Mouse (Mus musculus): ENCODE data around the gene Sod1. TPM values are rescaled to one million over a fixed set of nuclear protein-coding genes. Genes with fewer than 3 reads are reported as not detected.
A peak's percentile ranks its signal among the peaks of the same experiment; 100 is the strongest.
"Not testable (repeated sequence)": the region's sequence is repeated elsewhere in the genome, so short reads cannot be mapped to it uniquely, and the experiment has no call there.

Sod1 gene
- polyA plus RNA-seq, 1 experiment from 2014 or later: 965 TPM

DNA sequence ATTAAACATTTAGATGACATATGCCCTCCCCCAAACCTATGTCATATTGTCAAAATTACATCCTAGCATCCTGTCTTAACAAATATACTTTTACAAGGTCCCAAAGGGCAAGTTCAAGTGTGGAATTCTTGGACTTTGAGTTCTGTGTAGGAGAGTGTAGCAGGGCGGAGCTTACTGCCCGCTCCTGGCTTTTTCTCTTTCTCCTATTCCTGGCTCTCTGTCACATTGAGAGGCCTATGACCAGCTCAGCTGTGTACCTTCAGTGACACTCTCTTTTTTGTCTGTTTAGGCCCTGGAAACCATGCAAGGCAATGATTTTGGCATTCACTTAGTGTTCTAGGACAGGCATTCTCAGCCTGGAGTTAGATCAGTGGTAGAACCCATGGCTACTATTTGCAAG is 4.1 kb upstream of the Sod1 start:
- Histone ChIP-seq H3K4me3 (ENCODE audit: low read depth, low read length) (no peak overlapping the region), H3K4me2 (ENCODE audit: low read depth, low read length) (no peak overlapping the region), H3K27me3 (ENCODE audit: control insufficient read depth, insufficient read depth, low read depth, low read length) (no peaks in the 10 kb centered on the region), H3K36me3 (ENCODE audit: control insufficient read depth, insufficient read depth) (no peaks in the 10 kb centered on the region), H3K9ac (ENCODE audit: low read depth, low read length) (no peak overlapping the region), H3K4me1 (ENCODE audit: control insufficient read depth, low read depth, low read length) (peaks cover 39% of the 10 kb centered on the region), H3K9me3 (replicated peaks; ENCODE audit: control insufficient read depth, low read length) (no peaks in the 10 kb centered on the region), H3K27ac (ENCODE audit: low read length) (no peak overlapping the region)
- ATAC-seq (ENCODE audit: low read depth): no peak
- 84% methylated on average over 2 of the region's 2 CpGs for WGBS (ENCODE audit: insufficient replicate concordance)

GRCm38 (mm10) chr16:90217356-90217755 is 3.2 kb upstream of the Sod1 start:
- H3K4me2 ChIP-seq (ENCODE audit: low read depth, low read length): no peak overlapping the region
- peaks cover 41% of the 10 kb centered on the region for H3K4me1 ChIP-seq (ENCODE audit: control insufficient read depth, low read depth, low read length)
- 63% methylated on average over 3 of the region's 3 CpGs for WGBS (ENCODE audit: insufficient replicate concordance)
- peak overlapping the region; percentile 61 for H3K27ac ChIP-seq (ENCODE audit: low read length)
- H3K9ac ChIP-seq (ENCODE audit: low read depth, low read length): no peak overlapping the region
- ATAC-seq (ENCODE audit: low read depth): no peak
- H3K36me3 ChIP-seq (ENCODE audit: control insufficient read depth, insufficient read depth): no peaks in the 10 kb centered on the region
- no peaks in the 10 kb centered on the region for H3K27me3 ChIP-seq (ENCODE audit: control insufficient read depth, insufficient read depth, low read depth, low read length)
- no peak overlapping the region for H3K4me3 ChIP-seq (ENCODE audit: low read depth, low read length)
- H3K9me3 ChIP-seq (replicated peaks; ENCODE audit: control insufficient read depth, low read length): no peaks in the 10 kb centered on the region

DNA sequence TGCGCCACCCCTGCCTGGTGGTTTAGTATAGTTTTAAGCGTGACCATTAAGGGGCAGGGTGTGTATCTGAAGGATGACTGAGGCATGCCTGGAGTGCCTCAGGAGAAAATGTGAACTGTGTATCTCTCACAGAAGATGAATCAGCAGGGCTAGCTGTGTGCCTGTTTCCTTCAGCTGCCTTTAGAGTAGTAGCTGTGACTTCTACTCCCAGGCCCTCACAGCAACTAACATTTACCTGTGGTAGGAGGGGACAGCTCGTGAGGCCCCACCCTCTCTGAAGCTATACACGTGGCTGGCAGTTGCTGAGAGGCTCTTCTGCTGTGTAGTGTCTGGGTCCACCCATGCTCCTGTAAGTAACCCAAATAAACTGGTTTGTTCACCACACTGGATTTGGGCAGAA is 2.6 kb upstream of the Sod1 start:
- no peaks in the 10 kb centered on the region for H3K27me3 ChIP-seq (ENCODE audit: control insufficient read depth, insufficient read depth, low read depth, low read length)
- H3K9ac ChIP-seq (ENCODE audit: low read depth, low read length): no peak overlapping the region
- H3K4me1 ChIP-seq (ENCODE audit: control insufficient read depth, low read depth, low read length): peaks cover 45% of the 10 kb centered on the region
- WGBS (ENCODE audit: insufficient replicate concordance): 39% methylated on average over 4 of the region's 4 CpGs
- no peak overlapping the region for H3K4me2 ChIP-seq (ENCODE audit: low read depth, low read length)
- no peak for ATAC-seq (ENCODE audit: low read depth)
- H3K36me3 ChIP-seq (ENCODE audit: control insufficient read depth, insufficient read depth): no peaks in the 10 kb centered on the region
- H3K27ac ChIP-seq (ENCODE audit: low read length): peak overlapping the region; percentile 56
- no peaks in the 10 kb centered on the region for H3K9me3 ChIP-seq (replicated peaks; ENCODE audit: control insufficient read depth, low read length)
- H3K4me3 ChIP-seq (ENCODE audit: low read depth, low read length): no peak overlapping the region

DNA sequence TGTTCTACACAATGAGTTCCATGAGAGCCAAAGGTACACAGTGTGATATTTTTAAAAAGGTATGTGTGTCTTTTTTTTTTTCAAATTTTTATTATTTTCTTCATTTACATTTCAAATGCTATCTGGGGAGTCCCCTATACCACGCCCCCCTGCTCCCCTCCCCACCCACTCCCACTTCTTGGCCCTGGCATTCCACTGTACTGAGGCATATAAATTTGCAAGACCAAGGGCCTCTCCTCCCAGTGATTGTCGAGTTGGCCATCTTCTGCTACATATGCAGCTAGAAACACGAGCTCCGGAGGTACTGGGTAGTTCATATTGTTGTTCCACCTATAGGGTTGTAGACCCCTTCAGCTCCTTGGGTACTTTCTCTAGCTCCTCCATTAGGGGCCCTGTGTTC is 1.1 kb upstream of the Sod1 start:
- H3K9me3 ChIP-seq (replicated peaks; ENCODE audit: control insufficient read depth, low read length); H3K36me3 ChIP-seq (ENCODE audit: control insufficient read depth, insufficient read depth); H3K27me3 ChIP-seq (ENCODE audit: control insufficient read depth, insufficient read depth, low read depth, low read length); H3K9ac ChIP-seq (ENCODE audit: low read depth, low read length); H3K27ac ChIP-seq (ENCODE audit: low read length); H3K4me3 ChIP-seq (ENCODE audit: low read depth, low read length); H3K4me2 ChIP-seq (ENCODE audit: low read depth, low read length); ATAC-seq (ENCODE audit: low read depth): not testable (repeated sequence)
- peaks cover 38% of the 10 kb centered on the region for H3K4me1 ChIP-seq (ENCODE audit: control insufficient read depth, low read depth, low read length)
- 42% methylated on average over 4 of the region's 4 CpGs for WGBS (ENCODE audit: insufficient replicate concordance)

- no peaks in the 10 kb centered on the region for H3K9me3 ChIP-seq (replicated peaks; ENCODE audit: control insufficient read depth, low read length)
- H3K36me3 ChIP-seq (ENCODE audit: control insufficient read depth, insufficient read depth): peaks cover 17% of the 10 kb centered on the region
- under 1% methylated on average over 52 of the region's 52 CpGs for WGBS (ENCODE audit: insufficient replicate concordance)
- H3K27me3 ChIP-seq (ENCODE audit: control insufficient read depth, insufficient read depth, low read depth, low read length): no peaks in the 10 kb centered on the region
- peak overlapping the region; percentile 94 for H3K4me2 ChIP-seq (ENCODE audit: low read depth, low read length)
- peak; percentile 83 for ATAC-seq (ENCODE audit: low read depth)
- H3K4me1 ChIP-seq (ENCODE audit: control insufficient read depth, low read depth, low read length): peaks cover 30% of the 10 kb centered on the region
- H3K9ac ChIP-seq (ENCODE audit: low read depth, low read length): peak overlapping the region; percentile 94
- H3K27ac ChIP-seq (ENCODE audit: low read length): peak overlapping the region; percentile 92
- H3K4me3 ChIP-seq (ENCODE audit: low read depth, low read length): peak overlapping the region; percentile 94
Observed at GRCm38 (mm10) chr16:90220892-90221431, 408 bp downstream of the Sod1 start.

DNA sequence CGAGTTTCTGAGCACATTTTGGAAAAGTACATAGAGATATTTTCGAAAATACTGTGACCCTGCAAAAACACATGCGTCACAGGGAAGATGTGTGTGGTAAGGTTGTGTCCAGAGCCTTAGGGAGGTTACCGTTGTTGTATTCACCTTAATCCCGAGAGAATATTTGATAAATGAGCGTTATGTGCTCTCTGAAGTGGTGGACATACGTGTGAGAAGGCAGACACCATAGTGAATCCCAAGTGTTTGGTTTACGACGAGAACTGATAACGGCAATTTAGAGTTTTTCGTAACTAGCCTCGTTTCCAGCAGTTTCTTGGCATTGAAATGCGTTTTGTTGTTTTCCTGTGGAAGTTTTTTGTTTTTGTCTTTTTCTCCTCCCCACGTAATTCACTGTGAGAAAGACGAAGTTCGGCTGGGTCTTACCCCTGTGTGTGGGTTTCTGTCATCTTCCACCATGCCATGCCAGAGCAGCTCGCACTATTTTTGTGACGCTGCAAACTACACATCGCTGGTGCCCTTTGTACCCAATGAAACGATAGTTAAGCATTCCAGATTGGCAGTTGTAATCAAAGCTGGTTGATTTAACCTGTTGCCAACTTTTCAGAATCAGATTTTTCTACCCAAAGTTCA is 1.0 kb downstream of the Sod1 start:
- Histone ChIP-seq H3K4me1 (ENCODE audit: control insufficient read depth, low read depth, low read length) (peaks cover 30% of the 10 kb centered on the region), H3K9me3 (replicated peaks; ENCODE audit: control insufficient read depth, low read length) (no peaks in the 10 kb centered on the region), H3K36me3 (ENCODE audit: control insufficient read depth, insufficient read depth) (peaks cover 23% of the 10 kb centered on the region), H3K9ac (ENCODE audit: low read depth, low read length) (peak overlapping the region; percentile 94), H3K27me3 (ENCODE audit: control insufficient read depth, insufficient read depth, low read depth, low read length) (no peaks in the 10 kb centered on the region), H3K27ac (ENCODE audit: low read length) (peak overlapping the region; percentile 92), H3K4me2 (ENCODE audit: low read depth, low read length) (peak overlapping the region; percentile 94), H3K4me3 (ENCODE audit: low read depth, low read length) (peak overlapping the region; percentile 94)
- ATAC-seq (ENCODE audit: low read depth): no peak
- WGBS (ENCODE audit: insufficient replicate concordance): 1% methylated on average over 20 of the region's 20 CpGs

DNA sequence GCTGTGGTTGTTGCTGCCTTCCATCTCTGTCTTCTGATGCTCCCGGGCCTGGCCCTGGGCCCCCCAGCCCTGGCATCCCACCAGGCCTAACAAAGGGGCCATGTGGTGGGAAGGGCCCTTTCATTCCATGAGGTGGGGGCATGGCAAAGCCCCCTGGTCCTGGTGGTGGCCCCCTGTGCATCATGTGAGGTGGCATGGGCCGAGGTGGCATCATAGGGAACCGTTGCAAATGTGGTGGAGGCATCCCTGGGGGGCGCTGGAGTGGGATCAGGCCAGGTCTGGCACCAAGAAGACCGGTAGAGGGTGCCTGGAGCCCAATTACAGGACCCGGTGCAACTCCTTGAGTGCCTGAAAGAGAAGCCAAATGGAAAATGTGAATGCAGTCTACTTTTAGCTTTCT is 9.3 kb downstream of the Sod1 start:
- no peak for ATAC-seq (ENCODE audit: low read depth)
- Histone ChIP-seq H3K4me3 (ENCODE audit: low read depth, low read length) (no peak overlapping the region), H3K4me2 (ENCODE audit: low read depth, low read length) (no peak overlapping the region), H3K4me1 (ENCODE audit: control insufficient read depth, low read depth, low read length) (peaks cover 2% of the 10 kb centered on the region), H3K9me3 (replicated peaks; ENCODE audit: control insufficient read depth, low read length) (no peaks in the 10 kb centered on the region), H3K9ac (ENCODE audit: low read depth, low read length) (no peak overlapping the region), H3K27me3 (ENCODE audit: control insufficient read depth, insufficient read depth, low read depth, low read length) (no peaks in the 10 kb centered on the region), H3K27ac (ENCODE audit: low read length) (no peak overlapping the region), H3K36me3 (ENCODE audit: control insufficient read depth, insufficient read depth) (peaks cover 31% of the 10 kb centered on the region)
- WGBS (ENCODE audit: insufficient replicate concordance): 88% methylated on average over 6 of the region's 6 CpGs

DNA sequence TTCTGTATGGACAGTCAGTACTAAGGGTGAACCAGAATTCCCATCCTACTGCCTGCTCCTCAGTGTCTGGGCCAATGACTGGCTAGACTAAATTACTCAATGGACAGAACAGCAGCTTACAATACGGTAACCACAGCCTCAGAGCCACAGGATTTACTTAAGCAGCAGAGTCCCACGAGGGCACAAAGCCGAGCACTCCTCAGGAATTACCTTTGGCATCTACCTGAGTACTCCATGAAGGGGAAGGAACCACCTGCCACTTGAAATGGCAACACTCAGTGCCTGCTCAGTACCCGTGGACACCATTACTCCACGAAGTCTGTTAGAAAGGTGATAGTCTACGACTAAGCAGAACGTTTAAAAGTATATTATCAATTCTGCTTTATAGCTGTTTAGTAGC is 10.7 kb downstream of the Sod1 start:
- Histone ChIP-seq H3K4me1 (ENCODE audit: control insufficient read depth, low read depth, low read length) (peaks cover 4% of the 10 kb centered on the region), H3K9ac (ENCODE audit: low read depth, low read length) (no peak overlapping the region), H3K4me2 (ENCODE audit: low read depth, low read length) (no peak overlapping the region), H3K36me3 (ENCODE audit: control insufficient read depth, insufficient read depth) (peaks cover 18% of the 10 kb centered on the region), H3K9me3 (replicated peaks; ENCODE audit: control insufficient read depth, low read length) (no peaks in the 10 kb centered on the region), H3K4me3 (ENCODE audit: low read depth, low read length) (no peak overlapping the region), H3K27me3 (ENCODE audit: control insufficient read depth, insufficient read depth, low read depth, low read length) (no peaks in the 10 kb centered on the region), H3K27ac (ENCODE audit: low read length) (no peak overlapping the region)
- WGBS (ENCODE audit: insufficient replicate concordance): 76% methylated on average over 7 of the region's 7 CpGs
- ATAC-seq (ENCODE audit: low read depth): no peak

DNA sequence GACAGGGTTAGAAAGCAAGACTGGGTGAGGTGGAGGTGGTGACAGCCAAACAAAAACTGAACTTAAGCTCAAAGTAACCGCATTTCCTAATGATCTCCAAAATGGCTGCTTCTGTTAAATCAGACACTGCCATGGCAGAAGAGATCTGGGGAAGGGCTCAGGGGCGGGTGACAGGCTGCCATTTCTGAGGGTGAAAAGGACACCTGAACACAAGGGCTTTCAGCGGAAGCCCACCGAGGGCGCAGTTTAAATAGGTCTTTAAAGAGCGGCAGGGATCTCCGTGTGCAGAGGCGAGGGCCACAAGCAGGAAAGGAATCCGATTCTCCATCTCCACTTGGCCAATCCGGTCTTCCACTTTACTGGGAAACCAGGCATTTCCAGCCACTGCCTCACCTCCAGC is 13.1 kb downstream of the Sod1 start:
- Histone ChIP-seq H3K27me3 (ENCODE audit: control insufficient read depth, insufficient read depth, low read depth, low read length) (no peaks in the 10 kb centered on the region), H3K4me3 (ENCODE audit: low read depth, low read length) (no peak overlapping the region), H3K9me3 (replicated peaks; ENCODE audit: control insufficient read depth, low read length) (no peaks in the 10 kb centered on the region), H3K27ac (ENCODE audit: low read length) (no peak overlapping the region), H3K4me1 (ENCODE audit: control insufficient read depth, low read depth, low read length) (peaks cover 4% of the 10 kb centered on the region), H3K36me3 (ENCODE audit: control insufficient read depth, insufficient read depth) (peaks cover 10% of the 10 kb centered on the region; the same call in 1 of the 2 replicates), H3K9ac (ENCODE audit: low read depth, low read length) (no peak overlapping the region), H3K4me2 (ENCODE audit: low read depth, low read length) (no peak overlapping the region)
- WGBS (ENCODE audit: insufficient replicate concordance): 87% methylated on average over 10 of the region's 10 CpGs
- ATAC-seq (ENCODE audit: low read depth): no peak

Measured in liver, embryonic 16.5 days (tissue).